Mouse (Mus musculus): ENCODE measurements around the gene Tmod1. TPM values are rescaled to one million over a fixed set of nuclear protein-coding genes. Genes with fewer than 3 reads are reported as not detected.

The Tmod1 gene
- 1.9 TPM for polyA plus RNA-seq (2015; fragmentation: Illumina TruSeq; extraction: RNeasy Lipid Tissue Mini Kit (QIAGEN cat#74804); ENCODE audit: insufficient read depth, low read depth, low replicate concordance)

GRCm38 (mm10) chr4:46038892-46039751, at the start of gene Tmod1:
TSS of gene Tmod1 (plus strand) at chr4:46038935.

GRCm38 (mm10) chr4:46138287-46139222, 99.8 kb downstream of the Tmod1 start, which contains the start of the genes Ncbp1 and Tstd2:
TSS of gene Ncbp1 (plus strand) at chr4:46138613.
TSS of gene Tstd2 (minus strand) at chr4:46138694.

Other genes starting within 250 kb of the Tmod1 start
- gene Aldh1b1, start 239.9 kb upstream of the Tmod1 start, polyA plus RNA-seq (2015; fragmentation: Illumina TruSeq; extraction: RNeasy Lipid Tissue Mini Kit (QIAGEN cat#74804); ENCODE audit: insufficient read depth, low read depth, low replicate concordance) = 0.59 TPM
- not detected for gene Igfbpl1, start 212.0 kb upstream of the Tmod1 start, polyA plus RNA-seq (2015; fragmentation: Illumina TruSeq; extraction: RNeasy Lipid Tissue Mini Kit (QIAGEN cat#74804); ENCODE audit: insufficient read depth, low read depth, low replicate concordance)
- 1.7 TPM for gene Stra6l, start 190.3 kb upstream of the Tmod1 start, polyA plus RNA-seq (2015; fragmentation: Illumina TruSeq; extraction: RNeasy Lipid Tissue Mini Kit (QIAGEN cat#74804); ENCODE audit: insufficient read depth, low read depth, low replicate concordance)
- gene Ccdc180, start 148.6 kb upstream of the Tmod1 start, polyA plus RNA-seq (2015; fragmentation: Illumina TruSeq; extraction: RNeasy Lipid Tissue Mini Kit (QIAGEN cat#74804); ENCODE audit: insufficient read depth, low read depth, low replicate concordance) = not detected
- 13.1 TPM for gene Tdrd7, start 73.6 kb upstream of the Tmod1 start, polyA plus RNA-seq (2015; fragmentation: Illumina TruSeq; extraction: RNeasy Lipid Tissue Mini Kit (QIAGEN cat#74804); ENCODE audit: insufficient read depth, low read depth, low replicate concordance)
- gene Ncbp1, start 99.7 kb downstream of the Tmod1 start, polyA plus RNA-seq (2015; fragmentation: Illumina TruSeq; extraction: RNeasy Lipid Tissue Mini Kit (QIAGEN cat#74804); ENCODE audit: insufficient read depth, low read depth, low replicate concordance) = 7.7 TPM
- gene Tstd2, start 99.8 kb downstream of the Tmod1 start, polyA plus RNA-seq (2015; fragmentation: Illumina TruSeq; extraction: RNeasy Lipid Tissue Mini Kit (QIAGEN cat#74804); ENCODE audit: insufficient read depth, low read depth, low replicate concordance) = 5.5 TPM
- 3.3 TPM for gene Xpa, start 157.4 kb downstream of the Tmod1 start, polyA plus RNA-seq (2015; fragmentation: Illumina TruSeq; extraction: RNeasy Lipid Tissue Mini Kit (QIAGEN cat#74804); ENCODE audit: insufficient read depth, low read depth, low replicate concordance)